Mouse (Mus musculus) midbrain, embryonic 16.5 days (tissue): ENCODE data around the gene Kif16b. TPM values are rescaled to one million over a fixed set of nuclear protein-coding genes. Genes with fewer than 3 reads are reported as not detected.

Source experiments
- ATAC-seq: fragments of 200-750 bp; cut with Nextera tagmentation; 2 replicates; pipeline ENCODE4 v1.8.0; 2017; ENCODE audit warnings: moderate TSS enrichment
- H3K27ac ChIP-seq: fragments of 300-500 bp; sonication (generic); 2 replicates; pipeline ENCODE4 v1.5.1; 2014; ENCODE audit warnings: mild to moderate bottlenecking, low read length, mixed read lengths
- H3K27me3 ChIP-seq: fragments of 300-500 bp; sonication (generic); 2 replicates; pipeline ENCODE4 v1.6.1; 2014; ENCODE audit warnings: low read depth, low read length, mixed read lengths; ENCODE audit not compliant: control insufficient read depth, insufficient read depth
- H3K36me3 ChIP-seq: fragments of 300-500 bp; sonication (generic); 2 replicates; pipeline ENCODE4 v1.6.1; 2014; ENCODE audit warnings: mild to moderate bottlenecking, low read length, moderate library complexity, mixed read lengths; ENCODE audit not compliant: control insufficient read depth, insufficient read depth
- H3K4me1 ChIP-seq: fragments of 300-500 bp; sonication (generic); 2 replicates; pipeline ENCODE4 v1.6.1; 2014; ENCODE audit warnings: mild to moderate bottlenecking, low read length, mixed read lengths; ENCODE audit not compliant: control insufficient read depth, insufficient read depth
- H3K4me2 ChIP-seq: fragments of 300-500 bp; sonication (generic); 2 replicates; pipeline ENCODE4 v1.6.1; 2014; ENCODE audit warnings: mild to moderate bottlenecking, low read length, mixed read lengths
- H3K4me3 ChIP-seq: fragments of 300-500 bp; sonication (generic); 2 replicates; pipeline ENCODE4 v1.5.1; 2014; ENCODE audit warnings: low read depth, mild to moderate bottlenecking, low read length, moderate library complexity, mixed read lengths
- H3K9ac ChIP-seq: fragments of 300-500 bp; sonication (generic); 2 replicates; pipeline ENCODE4 v1.6.1; 2014; ENCODE audit warnings: low read depth, low read length, mixed read lengths
- H3K9me3 ChIP-seq: fragments of 300-500 bp; sonication (generic); replicated peaks from 2 replicates; pipeline ENCODE4 v1.6.1; 2014; ENCODE audit warnings: mild to moderate bottlenecking, low read length, mixed read lengths; ENCODE audit not compliant: control insufficient read depth, poor library complexity, severe bottlenecking
- WGBS: fragments of 180-500 bp; shearing (Covaris S2); extraction: QIAGEN DNeasy Blood & Tissue Kit; methylation state at CpG from one replicate; pipeline ENCODE4 v1.1.7; 2014; 5-methylcytosine and 5-hydroxymethylcytosine counted together
- polyA plus RNA-seq: library from polyadenylated mRNA; unstranded; fragments of >200 nt; fragmentation: Nextera tagmentation; extraction: Ambion mirVana; gene quantifications from 2 replicates; pipeline ENCODE4 v1.2.1, GENCODE M21; 2015

The Kif16b gene
- polyA plus RNA-seq, 1 experiment from 2014 or later = 3.6 TPM

DNA sequence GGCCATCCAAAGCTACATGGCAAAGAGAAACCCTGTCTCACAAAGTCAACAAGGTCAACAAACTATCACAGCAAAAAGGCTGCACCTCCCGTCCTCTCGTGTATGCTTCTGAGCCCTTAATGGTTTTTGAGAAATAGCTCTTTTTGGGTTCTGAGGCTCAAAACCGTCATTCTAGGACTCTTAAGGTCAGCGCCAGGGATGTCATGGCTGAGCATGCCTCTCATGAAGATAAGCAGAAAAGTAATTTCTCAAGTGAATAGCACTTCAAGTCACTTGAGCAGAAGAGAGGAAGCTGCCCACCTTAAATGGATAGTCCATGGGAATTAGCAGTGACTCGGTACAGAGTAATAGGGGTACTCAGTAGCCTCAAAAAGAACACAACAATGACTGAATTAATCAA lies 291.1 kb downstream of the Kif16b start:
- Histone ChIP-seq H3K4me1 (no peaks in the 10 kb centered on the region), H3K4me3 (no peak overlapping the region), H3K27me3 (no peaks in the 10 kb centered on the region), H3K4me2 (no peak overlapping the region), H3K36me3 (no peaks in the 10 kb centered on the region), H3K9me3 (no peaks in the 10 kb centered on the region), H3K27ac (no peak overlapping the region), H3K9ac (no peak overlapping the region)
- 87% methylated on average over 5 of the region's 5 CpGs for WGBS
- no peak for ATAC-seq

DNA sequence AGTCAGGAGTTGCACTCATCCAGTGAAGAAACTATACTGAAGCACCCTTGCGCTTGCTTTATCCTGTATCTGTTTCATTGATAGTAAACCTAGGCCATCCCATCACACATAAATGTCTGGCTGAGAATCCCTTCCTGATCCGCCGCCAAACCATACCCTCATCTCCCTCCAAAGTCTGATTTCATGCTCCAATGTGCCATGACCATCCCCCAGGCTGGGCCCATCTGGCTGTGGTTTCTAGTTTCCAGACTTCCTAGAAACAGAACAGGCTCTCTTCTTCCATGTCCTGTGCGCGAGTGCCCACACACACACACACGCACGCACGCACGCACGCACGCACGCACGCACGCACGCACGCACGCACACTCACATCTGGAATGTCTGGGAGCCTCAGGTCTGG lies 292.6 kb downstream of the Kif16b start:
- H3K4me2 ChIP-seq = no peak overlapping the region
- H3K27me3 ChIP-seq = no peaks in the 10 kb centered on the region
- no peaks in the 10 kb centered on the region for H3K36me3 ChIP-seq
- no peak for ATAC-seq
- H3K9me3 ChIP-seq = no peaks in the 10 kb centered on the region
- 76% methylated on average over 17 of the region's 17 CpGs for WGBS
- no peak overlapping the region for H3K4me3 ChIP-seq
- H3K4me1 ChIP-seq = no peaks in the 10 kb centered on the region
- H3K27ac ChIP-seq = no peak overlapping the region
- H3K9ac ChIP-seq = no peak overlapping the region

DNA sequence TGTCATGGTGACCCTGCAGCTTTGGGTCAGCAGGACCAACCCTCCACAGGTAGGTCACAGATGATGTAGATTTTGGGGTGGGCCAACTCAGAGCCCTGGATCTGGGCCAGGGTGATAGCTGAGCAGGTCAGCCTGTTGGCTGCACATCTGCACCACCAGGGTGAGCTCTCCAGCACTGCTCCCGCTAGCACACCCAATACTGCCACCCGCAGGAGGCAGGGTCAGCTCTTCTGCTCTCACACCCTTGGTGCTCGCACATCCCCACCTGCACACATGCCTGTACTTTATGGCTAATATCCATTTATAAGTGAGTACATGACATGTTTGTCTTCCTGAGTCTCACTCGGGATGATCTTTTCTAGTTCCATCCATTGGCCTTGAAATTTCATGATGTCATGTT lies 296.6 kb downstream of the Kif16b start:
- WGBS = 85% methylated on average over 4 of the region's 4 CpGs
- Histone ChIP-seq H3K27me3 (no peaks in the 10 kb centered on the region), H3K4me1 (no peaks in the 10 kb centered on the region), H3K27ac (no peak overlapping the region), H3K9me3 (no peaks in the 10 kb centered on the region), H3K36me3 (no peaks in the 10 kb centered on the region), H3K4me2 (no peak overlapping the region), H3K4me3 (no peak overlapping the region), H3K9ac (no peak overlapping the region)
- ATAC-seq = no peak

DNA sequence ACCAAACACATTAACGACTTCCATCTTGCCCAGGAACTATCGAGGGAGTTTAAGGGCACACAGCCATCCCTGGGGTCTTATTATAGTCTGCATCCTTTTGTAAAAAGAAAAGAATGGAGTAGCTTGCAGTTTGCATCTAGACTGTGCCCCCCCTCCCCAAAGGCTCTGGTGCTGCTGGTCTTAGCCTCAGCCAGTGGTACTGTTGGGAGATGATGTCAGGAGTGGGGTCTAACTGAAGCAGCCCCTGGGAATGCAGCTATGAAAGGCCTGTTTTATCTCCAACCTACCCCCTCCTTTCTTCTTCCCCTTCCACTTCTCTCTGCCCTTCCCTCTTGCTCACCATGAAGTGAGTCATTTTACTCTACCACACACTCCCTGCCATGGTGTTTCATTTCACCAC lies 298.1 kb downstream of the Kif16b start:
- H3K9ac ChIP-seq = no peak overlapping the region
- ATAC-seq = no peak
- no peak overlapping the region for H3K4me3 ChIP-seq
- no peak overlapping the region for H3K4me2 ChIP-seq
- 56% methylated on average over 2 of the region's 2 CpGs for WGBS
- no peak overlapping the region for H3K27ac ChIP-seq
- no peaks in the 10 kb centered on the region for H3K36me3 ChIP-seq
- H3K4me1 ChIP-seq = no peaks in the 10 kb centered on the region
- no peaks in the 10 kb centered on the region for H3K27me3 ChIP-seq
- H3K9me3 ChIP-seq = no peaks in the 10 kb centered on the region

DNA sequence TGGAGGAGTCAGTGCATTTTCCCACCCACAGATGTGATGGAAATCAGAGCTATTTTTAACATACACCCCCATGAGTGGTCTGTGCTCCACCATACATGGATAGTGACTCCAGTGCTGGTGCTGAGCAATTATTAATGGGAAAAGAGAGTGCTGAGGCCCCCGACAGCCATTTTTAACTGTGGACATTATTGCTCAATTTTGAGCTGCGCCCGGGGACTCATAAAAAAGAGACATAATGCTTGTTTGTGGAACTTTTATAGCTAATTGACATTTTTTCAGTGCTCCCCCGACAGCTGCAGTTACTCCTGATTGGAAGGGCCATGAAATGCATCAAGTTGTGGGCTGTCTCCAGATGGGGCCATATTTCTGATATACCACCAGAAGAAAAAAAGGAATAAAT lies 302.1 kb downstream of the Kif16b start:
- no peaks in the 10 kb centered on the region for H3K9me3 ChIP-seq
- no peaks in the 10 kb centered on the region; the same call in 1 of the 2 replicates for H3K27me3 ChIP-seq
- H3K4me1 ChIP-seq = 0 out of 2 replicates have a peak, but pooled peaks cover 3% of the 10 kb centered on the region
- no peak overlapping the region for H3K27ac ChIP-seq
- H3K4me2 ChIP-seq = no peak overlapping the region
- H3K4me3 ChIP-seq = no peak overlapping the region
- 77% methylated on average over 4 of the region's 4 CpGs for WGBS
- H3K9ac ChIP-seq = no peak overlapping the region
- no peaks in the 10 kb centered on the region for H3K36me3 ChIP-seq
- no peak for ATAC-seq

DNA sequence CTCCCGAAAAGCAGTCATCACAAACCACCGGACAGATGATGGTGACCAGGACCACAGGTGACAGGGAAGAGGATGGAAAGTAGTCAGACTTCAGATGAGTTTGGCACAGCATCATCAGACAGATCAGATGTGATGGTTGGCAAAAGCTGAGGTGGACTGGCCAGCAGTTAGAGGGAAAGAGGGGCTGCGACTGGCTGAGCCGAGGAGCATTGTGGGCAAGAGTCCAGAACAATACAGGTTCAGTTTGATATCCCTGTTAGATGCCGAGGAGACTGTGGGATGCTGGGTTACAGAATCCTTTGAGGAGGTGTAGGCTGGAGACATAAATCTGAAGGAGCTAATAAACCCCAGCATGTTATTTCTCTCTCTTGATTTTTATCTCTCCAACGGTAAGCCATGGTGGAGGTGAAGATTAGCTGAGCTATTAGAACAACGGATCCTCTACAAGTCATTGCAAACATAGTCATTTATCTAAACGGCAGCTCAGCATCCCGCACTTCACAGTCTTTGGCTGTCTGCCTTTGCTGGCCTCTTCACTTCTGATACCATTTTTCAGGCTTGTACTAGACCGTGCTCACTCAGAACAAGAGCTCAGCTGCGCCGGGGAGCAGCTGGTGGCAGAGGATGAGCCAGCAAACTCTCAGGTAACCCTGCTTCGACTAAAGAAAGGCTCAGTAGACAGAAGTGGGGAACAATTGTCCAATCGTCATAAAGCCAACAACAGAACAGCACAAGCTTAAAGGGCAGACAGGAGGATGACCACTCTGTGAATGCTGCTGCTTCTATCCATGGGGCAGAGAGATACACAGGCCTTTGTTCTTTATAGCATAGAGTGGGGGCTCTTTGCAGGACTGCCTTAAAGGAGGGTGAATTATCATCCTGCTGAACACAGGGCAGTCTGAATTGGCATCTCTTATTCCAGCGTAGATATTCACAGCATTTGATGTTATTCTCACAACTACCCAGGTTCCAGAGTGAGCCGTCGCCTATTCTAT lies 304.9 kb downstream of the Kif16b start:
- peak; percentile 66; the same call in 1 of the 2 replicates for ATAC-seq
- no peak overlapping the region for H3K27ac ChIP-seq
- H3K4me3 ChIP-seq = no peak overlapping the region
- H3K36me3 ChIP-seq = no peaks in the 10 kb centered on the region
- H3K9me3 ChIP-seq = no peaks in the 10 kb centered on the region
- WGBS = 64% methylated on average over 17 of the region's 17 CpGs
- 0 out of 2 replicates have a peak, but pooled peaks cover 3% of the 10 kb centered on the region for H3K4me1 ChIP-seq
- no peak overlapping the region for H3K9ac ChIP-seq
- H3K4me2 ChIP-seq = no peak overlapping the region
- H3K27me3 ChIP-seq = no peaks in the 10 kb centered on the region; the same call in 1 of the 2 replicates

DNA sequence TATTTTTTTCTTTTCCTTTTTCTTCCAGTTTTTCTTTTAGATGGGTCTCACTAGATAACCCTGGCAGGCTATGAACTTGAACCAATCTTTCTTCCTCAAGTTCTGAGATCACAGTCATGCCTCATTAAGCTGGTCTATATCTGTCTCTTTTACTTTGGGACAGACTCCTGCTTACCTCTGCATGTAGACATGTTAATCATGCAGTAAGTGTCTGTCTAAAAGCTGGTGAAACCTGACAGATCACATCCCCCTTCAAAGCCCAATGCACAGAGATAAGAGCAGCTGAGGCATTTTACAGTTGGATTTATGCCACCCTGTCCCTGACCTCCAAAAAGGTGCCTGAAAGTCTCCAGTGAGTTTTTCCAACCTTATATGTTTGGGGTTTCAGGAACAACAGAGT lies 310.4 kb downstream of the Kif16b start:
- H3K4me3 ChIP-seq = no peak overlapping the region
- no peak for ATAC-seq
- no peaks in the 10 kb centered on the region for H3K36me3 ChIP-seq
- no peak overlapping the region for H3K9ac ChIP-seq
- no peaks in the 10 kb centered on the region; the same call in 1 of the 2 replicates for H3K27me3 ChIP-seq
- H3K4me2 ChIP-seq = no peak overlapping the region
- H3K9me3 ChIP-seq = no peaks in the 10 kb centered on the region
- no peak overlapping the region for H3K27ac ChIP-seq
- peaks cover 9% of the 10 kb centered on the region for H3K4me1 ChIP-seq

DNA sequence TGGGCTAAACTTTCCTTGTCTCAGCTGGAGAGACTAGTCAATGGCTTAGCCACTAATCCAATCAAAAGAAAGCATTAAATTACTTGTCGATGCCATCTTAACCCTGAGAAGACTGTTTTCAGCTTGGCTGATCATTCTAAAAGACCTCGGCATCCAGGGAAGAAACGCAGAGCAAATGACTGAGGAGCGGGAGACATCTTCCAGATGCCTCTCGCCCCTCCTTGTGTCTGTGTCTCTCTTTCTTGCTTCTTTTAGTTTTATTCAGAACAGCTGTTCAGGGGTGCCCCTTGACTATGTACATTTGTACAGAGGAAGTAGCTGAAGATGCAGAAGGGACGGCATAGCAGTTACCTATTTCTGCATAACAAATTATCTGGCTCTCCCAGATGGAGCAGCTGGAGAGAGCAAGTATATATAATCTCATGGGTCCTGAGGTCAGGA lies 311.0 kb downstream of the Kif16b start:
- Histone ChIP-seq H3K4me3 (no peak overlapping the region), H3K36me3 (no peaks in the 10 kb centered on the region), H3K9ac (no peak overlapping the region), H3K4me1 (peaks cover 9% of the 10 kb centered on the region), H3K27ac (no peak overlapping the region; the same call in 1 of the 2 replicates), H3K27me3 (no peaks in the 10 kb centered on the region; the same call in 1 of the 2 replicates), H3K9me3 (no peaks in the 10 kb centered on the region), H3K4me2 (peak overlapping the region; percentile 15; the same call in 1 of the 2 replicates)
- WGBS = 12% methylated on average over 6 of the region's 6 CpGs
- ATAC-seq = peak; percentile 18; the same call in 1 of the 2 replicates
